Mouse (Mus musculus): ENCODE results near the gene Lrp6.

DNA sequence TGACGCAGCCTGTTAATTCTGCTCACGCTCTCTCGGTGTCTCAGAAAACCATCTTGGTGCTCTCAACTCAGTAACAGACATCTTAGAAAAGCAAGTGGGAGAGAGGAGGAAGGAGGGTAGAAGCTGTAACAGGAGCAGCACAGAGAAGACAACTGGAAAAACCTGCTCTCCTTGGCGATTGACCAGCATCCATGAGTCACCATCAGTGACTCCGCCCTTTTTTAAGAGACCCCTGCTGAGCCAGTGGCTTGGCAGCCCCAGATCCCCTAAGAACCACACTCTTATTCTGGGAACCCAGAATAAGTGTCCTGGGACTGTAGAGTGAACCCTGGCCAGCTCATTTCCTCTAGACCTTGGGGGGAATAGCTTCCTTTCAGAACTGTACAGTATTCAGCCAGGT, 159.5 kb downstream of the Lrp6 start:
- TF ChIP-seq CTCF (IDR thresholded peaks at IDR 0.05; ENCODE audit: low read depth) (no peak), EP300 (IDR thresholded peaks at IDR 0.05; ENCODE audit: low read depth) (no peak)
